Mouse (Mus musculus): Measurements from ENCODE around the gene Ccdc9b. TPM values are rescaled to one million over a fixed set of nuclear protein-coding genes. Genes with fewer than 3 reads are reported as not detected.

Gene Ccdc9b
- polyA plus RNA-seq (2011; ENCODE audit: insufficient read length, low read depth, missing spikeins), result 17.9 and 27.9 TPM in 2 replicates

GRCm38 (mm10) chr2:118761906-118762783 is at the start of gene Ccdc9b:
Gene Ccdc9b (minus strand): TSS chr2:118762661.
- Histone ChIP-seq H3K4me1 (ENCODE audit: control insufficient read depth, insufficient read depth, low read length) (peaks cover 20% of the 10 kb centered on the region), H3K27ac (ENCODE audit: insufficient read depth, low read length) (peak within 1 kb of the TSS; percentile 99), H3K4me3 (ENCODE audit: insufficient read depth, low read length) (peak within 1 kb of the TSS; percentile 58)
- peak; percentile 61 for TF ChIP-seq POLR2A (IDR thresholded peaks at IDR 0.05; ENCODE audit: low read depth, low read length)
- TF ChIP-seq CTCF (IDR thresholded peaks at IDR 0.05; ENCODE audit: borderline replicate concordance, insufficient read depth, low read length), result no peak

- Histone ChIP-seq H3K27ac (ENCODE audit: insufficient read depth, low read length) (no peak overlapping the region), H3K4me3 (ENCODE audit: insufficient read depth, low read length) (no peak overlapping the region), H3K4me1 (ENCODE audit: control insufficient read depth, insufficient read depth, low read length) (no peaks in the 10 kb centered on the region)
- no peak for TF ChIP-seq CTCF (IDR thresholded peaks at IDR 0.05; ENCODE audit: borderline replicate concordance, insufficient read depth, low read length)
- no peak for TF ChIP-seq POLR2A (IDR thresholded peaks at IDR 0.05; ENCODE audit: low read depth, low read length)
Measured at GRCm38 (mm10) chr2:118810861-118811260, 48.4 kb upstream of the Ccdc9b start.

GRCm38 (mm10) chr2:118806860-118807259 is 44.4 kb upstream of the Ccdc9b start:
- Histone ChIP-seq H3K27ac (ENCODE audit: insufficient read depth, low read length) (no peak overlapping the region), H3K4me3 (ENCODE audit: insufficient read depth, low read length) (no peak overlapping the region), H3K4me1 (ENCODE audit: control insufficient read depth, insufficient read depth, low read length) (no peaks in the 10 kb centered on the region)
- TF ChIP-seq POLR2A (IDR thresholded peaks at IDR 0.05; ENCODE audit: low read depth, low read length), result no peak
- TF ChIP-seq CTCF (IDR thresholded peaks at IDR 0.05; ENCODE audit: borderline replicate concordance, insufficient read depth, low read length), result no peak

- no peak for TF ChIP-seq CTCF (IDR thresholded peaks at IDR 0.05; ENCODE audit: borderline replicate concordance, insufficient read depth, low read length)
- no peak for TF ChIP-seq POLR2A (IDR thresholded peaks at IDR 0.05; ENCODE audit: low read depth, low read length)
- H3K27ac ChIP-seq (ENCODE audit: insufficient read depth, low read length), result no peak overlapping the region
- H3K4me3 ChIP-seq (ENCODE audit: insufficient read depth, low read length), result no peak overlapping the region
Measured at GRCm38 (mm10) chr2:118805756-118806155, 43.3 kb upstream of the Ccdc9b start.

GRCm38 (mm10) chr2:118805137-118805536 is 42.7 kb upstream of the Ccdc9b start:
- Histone ChIP-seq H3K27ac (ENCODE audit: insufficient read depth, low read length) (no peak overlapping the region), H3K4me1 (ENCODE audit: control insufficient read depth, insufficient read depth, low read length) (no peaks in the 10 kb centered on the region), H3K4me3 (ENCODE audit: insufficient read depth, low read length) (no peak overlapping the region)
- TF ChIP-seq POLR2A (IDR thresholded peaks at IDR 0.05; ENCODE audit: low read depth, low read length) (no peak), CTCF (IDR thresholded peaks at IDR 0.05; ENCODE audit: borderline replicate concordance, insufficient read depth, low read length) (no peak)

More at GRCm38 (mm10) chr2:118805756-118806155, 43.3 kb upstream of the Ccdc9b start:
- no peaks in the 10 kb centered on the region for H3K4me1 ChIP-seq (ENCODE audit: control insufficient read depth, insufficient read depth, low read length)

- H3K27ac ChIP-seq (ENCODE audit: insufficient read depth, low read length), result no peak overlapping the region
- H3K4me1 ChIP-seq (ENCODE audit: control insufficient read depth, insufficient read depth, low read length), result no peaks in the 10 kb centered on the region
- TF ChIP-seq CTCF (IDR thresholded peaks at IDR 0.05; ENCODE audit: borderline replicate concordance, insufficient read depth, low read length) (no peak), POLR2A (IDR thresholded peaks at IDR 0.05; ENCODE audit: low read depth, low read length) (no peak)
- no peak overlapping the region for H3K4me3 ChIP-seq (ENCODE audit: insufficient read depth, low read length)
Measured at GRCm38 (mm10) chr2:118804474-118804873, 42.0 kb upstream of the Ccdc9b start.

GRCm38 (mm10) chr2:118802542-118803118 is 40.2 kb upstream of the Ccdc9b start:
- H3K27ac ChIP-seq (ENCODE audit: insufficient read depth, low read length), result no peak overlapping the region
- H3K4me3 ChIP-seq (ENCODE audit: insufficient read depth, low read length), result no peak overlapping the region
- no peaks in the 10 kb centered on the region for H3K4me1 ChIP-seq (ENCODE audit: control insufficient read depth, insufficient read depth, low read length)
- TF ChIP-seq POLR2A (IDR thresholded peaks at IDR 0.05; ENCODE audit: low read depth, low read length) (no peak), CTCF (IDR thresholded peaks at IDR 0.05; ENCODE audit: borderline replicate concordance, insufficient read depth, low read length) (no peak)

GRCm38 (mm10) chr2:118793636-118794035 is 31.2 kb upstream of the Ccdc9b start:
- Histone ChIP-seq H3K27ac (ENCODE audit: insufficient read depth, low read length) (no peak overlapping the region), H3K4me1 (ENCODE audit: control insufficient read depth, insufficient read depth, low read length) (no peaks in the 10 kb centered on the region), H3K4me3 (ENCODE audit: insufficient read depth, low read length) (no peak overlapping the region)
- TF ChIP-seq POLR2A (IDR thresholded peaks at IDR 0.05; ENCODE audit: low read depth, low read length) (no peak), CTCF (IDR thresholded peaks at IDR 0.05; ENCODE audit: borderline replicate concordance, insufficient read depth, low read length) (no peak)

GRCm38 (mm10) chr2:118792259-118792613 is 29.8 kb upstream of the Ccdc9b start:
- TF ChIP-seq POLR2A (IDR thresholded peaks at IDR 0.05; ENCODE audit: low read depth, low read length) (no peak), CTCF (IDR thresholded peaks at IDR 0.05; ENCODE audit: borderline replicate concordance, insufficient read depth, low read length) (no peak)
- Histone ChIP-seq H3K4me3 (ENCODE audit: insufficient read depth, low read length) (no peak overlapping the region), H3K4me1 (ENCODE audit: control insufficient read depth, insufficient read depth, low read length) (no peaks in the 10 kb centered on the region), H3K27ac (ENCODE audit: insufficient read depth, low read length) (no peak overlapping the region)

All from embryonic fibroblast, embryonic 13.5 days (primary cell).